Comparison of ENCODE assay signal across 18 mouse cellular contexts in the genomic region with DNA sequence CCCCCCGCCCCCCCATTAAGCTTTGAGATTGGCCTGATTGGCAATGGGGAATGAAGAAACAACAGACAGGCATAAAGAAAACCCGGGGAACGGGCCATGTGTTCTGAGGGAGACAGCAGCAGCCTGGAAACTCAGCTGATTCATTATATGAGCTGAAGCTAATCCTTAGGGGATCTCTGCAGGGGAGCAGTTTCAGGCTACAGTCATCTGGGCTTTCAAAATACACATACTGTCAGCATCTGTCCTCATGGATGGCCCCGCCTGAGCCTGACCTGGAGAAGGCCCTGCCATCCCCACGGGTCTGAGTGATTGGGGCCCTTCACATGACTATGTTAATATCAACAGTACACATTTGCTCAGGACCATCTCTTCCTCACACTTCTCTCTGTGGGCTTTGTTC. TPM values are rescaled to one million over a fixed set of nuclear protein-coding genes. Genes with fewer than 3 reads are reported as not detected.
"Had no signal": no experiment of that assay in that cellular context is flagged by ENCODE, and none has a peak within 500 bp of the region (broad histone marks: within the 10 kb centered on the region; RNA-seq: fewer than 3 reads in every experiment).

No protein-coding gene starts in this region.

- DNase-seq: kidney, adult 8-10 months; kidney, postnatal 36 days; layer of hippocampus, adult 9-11 months; layer of hippocampus, postnatal 36 days; liver, embryonic 13.5 days; liver, postnatal 0 days; lung, postnatal 14 days; midbrain, embryonic 14.5 days; right cerebral cortex, adult 18-20 months had no signal

- ATAC-seq: liver, postnatal 0 days had no signal

- H3K4me3 ChIP-seq: limb, embryonic 15.5 days; liver, embryonic 13.5 days; lung, embryonic 15.5 days; megakaryocyte, embryonic 14.5 days; myocyte; neural tube, embryonic 12.5 days had no signal

- H3K27ac ChIP-seq: kidney, postnatal 0 days; limb, embryonic 15.5 days; liver, embryonic 13.5 days; lung, embryonic 15.5 days; macrophage; neural tube, embryonic 12.5 days; stomach, postnatal 0 days had no signal

- H3K27me3 ChIP-seq: limb, embryonic 15.5 days; lung, embryonic 15.5 days; neural tube, embryonic 12.5 days had no signal

- H3K9me3 ChIP-seq: limb, embryonic 15.5 days; liver, embryonic 13.5 days; lung, embryonic 15.5 days; neural tube, embryonic 12.5 days had no signal

- H3K9ac ChIP-seq: limb, embryonic 15.5 days; liver, embryonic 13.5 days; liver, postnatal 0 days; lung, embryonic 15.5 days; neural tube, embryonic 12.5 days had no signal

- H3K4me2 ChIP-seq: limb, embryonic 15.5 days; liver, embryonic 13.5 days; lung, embryonic 15.5 days; neural tube, embryonic 12.5 days had no signal

RNA-seq across cellular contexts. Expression of a gene that starts 3.5 kb away (rescaled TPM):
- total RNA-seq: layer of hippocampus, adult 18-20 months; layer of hippocampus, postnatal 36 days had no signal
